Mouse (Mus musculus): Measurements from ENCODE around the gene Fam155a.

DNA sequence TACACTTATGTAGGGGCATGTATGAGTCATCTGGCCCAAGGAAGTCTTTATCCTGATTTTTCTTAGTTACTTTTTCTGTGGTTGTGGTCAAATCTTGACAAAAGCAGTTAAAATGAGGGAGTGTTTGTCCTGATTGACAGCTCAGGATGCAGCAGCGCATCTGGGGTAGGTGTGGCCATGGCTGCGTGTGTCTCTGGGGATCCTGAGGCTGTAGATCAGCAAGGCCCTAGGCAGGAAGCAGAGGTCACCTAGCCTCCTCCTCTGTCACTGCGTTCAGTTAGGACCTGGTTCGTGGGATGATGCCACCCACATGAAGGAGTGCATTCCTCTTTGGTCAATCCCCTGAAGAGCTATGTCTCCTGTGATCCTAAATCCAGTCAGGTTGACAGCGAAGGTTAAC is 362.5 kb downstream of the Fam155a start:
- TF ChIP-seq POLR2A (IDR thresholded peaks at IDR 0.05; ENCODE audit: insufficient read length, low read depth) (no peak), MYOD1 (IDR thresholded peaks at IDR 0.05; ENCODE audit: control insufficient read depth in 1 of 3, insufficient read length in 2 of 3, low read depth in 2 of 3) (no peak), TCF12 (IDR thresholded peaks at IDR 0.05; ENCODE audit: insufficient read depth, poor library complexity, severe bottlenecking) (no peak)

Data from myocyte (in vitro differentiated cells).